Mouse (Mus musculus) spleen, adult 2 months (tissue): ENCODE data around the gene Fbxl4.

ENCODE experiments used
- CTCF ChIP-seq: fragments of 200-500 bp; IDR thresholded peaks from 2 replicates; pipeline ENCODE4 v1.5.1; 2011; ENCODE audit warnings: mild to moderate bottlenecking, inconsistent platforms; ENCODE audit not compliant: insufficient read depth, insufficient read length, insufficient replicate concordance; ENCODE audit errors: extremely low read depth
- POLR2A ChIP-seq: fragments of 200-500 bp; IDR thresholded peaks from 2 replicates; pipeline ENCODE4 v1.6.1; 2011; ENCODE audit warnings: low read depth, low read length, inconsistent platforms

DNA sequence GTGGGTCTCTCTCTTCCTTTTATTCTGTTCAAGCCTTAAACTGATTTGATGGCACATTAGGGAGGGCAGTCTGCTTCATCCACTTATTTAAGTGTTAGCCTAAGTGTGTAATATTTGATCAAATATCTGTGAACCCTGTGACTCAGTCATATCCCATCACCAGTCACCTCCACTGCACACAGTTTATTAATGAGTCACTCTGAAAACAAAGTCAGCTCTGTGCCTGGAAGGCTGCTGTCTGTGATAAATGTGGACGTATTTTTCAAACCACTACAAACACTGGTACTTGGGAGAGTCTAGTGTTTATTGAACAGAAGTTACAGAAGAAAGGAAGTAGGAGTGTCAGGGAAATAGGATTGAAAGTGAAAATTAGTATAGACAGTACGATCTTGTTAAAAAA is 63.3 kb downstream of the Fbxl4 start:
- TF ChIP-seq CTCF = no peak
- TF ChIP-seq POLR2A = no peak
